Mouse (Mus musculus) NIH3T3 (cell line): ENCODE data around the gene Lmtk2.

ENCODE experiments used
- DNase-seq: peaks from one replicate; pipeline ENCODE4 v3.0.0-alpha.2; 2012; ENCODE audit warnings: low read depth

Lmtk2 gene

GRCm38 (mm10) chr5:144100149-144100935 lies at the start of gene Lmtk2:
Lmtk2 (plus strand) TSS chr5:144100436.
- DNase-seq: peak; percentile 97

DNA sequence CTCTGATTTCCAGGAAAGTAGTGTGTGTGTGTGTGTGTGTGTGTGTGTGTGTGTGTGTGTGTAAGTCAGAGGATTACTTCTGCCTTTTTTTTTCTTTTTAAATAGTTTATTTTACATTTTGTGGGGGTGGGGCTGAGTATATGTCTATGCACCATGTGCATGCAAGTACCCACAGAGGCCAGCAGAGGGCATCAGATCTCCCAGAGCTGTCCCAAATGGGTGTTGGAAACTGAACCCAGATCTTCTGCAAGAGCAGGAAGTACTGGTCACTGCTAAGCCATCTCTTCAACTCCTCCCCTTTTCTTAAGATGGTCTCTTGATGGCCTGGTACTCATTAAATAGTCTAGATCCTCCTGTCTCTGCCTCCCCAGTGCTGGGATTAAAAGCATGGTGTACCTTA lies 49.0 kb upstream of the Lmtk2 start:
- DNase-seq: peak; percentile 27

DNA sequence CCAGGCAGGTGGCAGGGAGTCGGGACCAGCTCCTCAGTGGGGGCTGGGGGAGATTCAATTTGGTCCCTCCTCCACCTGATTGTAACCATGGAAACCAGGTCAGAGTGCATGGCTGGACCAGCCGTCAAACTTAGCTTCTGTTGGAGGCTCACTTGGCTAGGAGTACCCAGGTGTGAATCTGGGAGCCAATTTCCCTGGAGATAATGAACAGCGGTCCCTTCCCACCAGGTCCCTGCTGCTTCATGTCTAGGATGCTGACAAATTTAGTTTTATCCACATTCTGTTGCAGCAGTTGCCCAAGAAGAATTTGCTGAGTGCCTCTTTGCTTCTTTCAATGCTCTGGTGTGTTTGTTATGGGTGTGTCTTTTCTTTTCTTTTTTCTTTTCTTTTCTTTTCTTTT lies 46.8 kb upstream of the Lmtk2 start:
- no peak for DNase-seq

GRCm38 (mm10) chr5:144054340-144054739 lies 45.9 kb upstream of the Lmtk2 start:
- DNase-seq: no peak

DNA sequence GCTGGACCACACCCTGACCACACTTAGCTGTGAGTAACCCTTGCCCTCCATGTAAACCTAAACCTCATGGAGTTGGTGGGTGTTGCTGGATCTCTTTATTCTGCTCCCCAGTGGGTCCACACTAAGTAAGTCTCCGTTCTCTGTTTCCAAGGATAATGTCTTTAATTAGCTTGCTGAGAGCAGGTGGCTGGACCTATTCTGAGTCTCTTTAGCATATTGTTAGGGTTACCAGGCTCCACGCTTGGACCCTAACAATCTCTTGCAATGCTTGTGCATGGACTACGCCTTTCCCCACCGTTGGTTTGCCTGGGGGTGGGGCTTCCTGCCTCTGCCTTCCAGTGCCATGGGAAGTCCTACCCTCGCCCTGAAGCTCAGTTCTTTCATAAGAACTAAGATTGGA lies 36.1 kb upstream of the Lmtk2 start:
- no peak for DNase-seq

- DNase-seq: peak; percentile 8
These were observed 34.2 kb upstream of the Lmtk2 start for GRCm38 (mm10) chr5:144066036-144066435.

DNA sequence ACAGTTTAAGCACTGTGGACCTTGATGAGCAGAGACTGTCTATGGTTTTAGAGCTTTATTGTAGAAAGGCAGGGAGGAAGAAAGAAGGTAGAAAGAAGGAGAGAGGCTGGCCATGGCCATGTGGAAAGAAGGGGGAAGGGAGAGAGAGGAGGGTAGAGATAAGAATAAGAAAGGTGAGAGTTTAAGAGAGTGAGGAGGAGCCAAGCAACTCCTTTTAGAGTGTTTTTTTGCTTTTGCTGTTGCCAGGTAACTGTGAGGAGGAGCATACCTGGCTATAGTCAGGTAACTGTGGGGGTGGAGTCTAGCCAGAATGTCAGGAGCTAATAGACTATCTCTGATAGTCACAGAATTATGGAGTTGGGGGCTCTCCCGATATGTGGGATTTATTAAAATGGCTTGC lies 30.2 kb upstream of the Lmtk2 start:
- no peak for DNase-seq

GRCm38 (mm10) chr5:144071249-144071648 lies 29.0 kb upstream of the Lmtk2 start:
- no peak for DNase-seq

- no peak for DNase-seq
These were observed 22.7 kb upstream of the Lmtk2 start for GRCm38 (mm10) chr5:144077541-144077940.

DNA sequence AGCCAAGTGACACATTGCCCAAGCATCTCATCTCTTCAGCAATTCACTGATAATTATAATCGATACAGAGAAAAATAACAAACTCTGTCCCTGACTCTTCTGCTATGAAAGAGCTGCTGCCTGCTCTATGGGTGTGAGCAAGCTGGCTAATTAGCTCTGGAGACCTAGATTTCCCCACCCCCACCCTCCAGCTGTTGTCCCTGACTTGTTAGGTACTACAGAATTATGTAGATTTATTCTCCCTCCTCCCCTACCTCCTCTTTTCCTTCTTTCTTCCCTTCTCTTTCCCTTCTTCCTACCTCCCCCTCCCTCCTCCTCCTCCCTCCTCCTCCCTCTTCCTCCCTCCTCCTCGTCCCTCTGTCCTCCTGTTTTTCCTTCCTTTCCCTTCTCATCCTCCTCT lies 19.4 kb upstream of the Lmtk2 start:
- DNase-seq: no peak

- DNase-seq: no peak
These were observed 18.2 kb upstream of the Lmtk2 start for GRCm38 (mm10) chr5:144082006-144082405.

DNA sequence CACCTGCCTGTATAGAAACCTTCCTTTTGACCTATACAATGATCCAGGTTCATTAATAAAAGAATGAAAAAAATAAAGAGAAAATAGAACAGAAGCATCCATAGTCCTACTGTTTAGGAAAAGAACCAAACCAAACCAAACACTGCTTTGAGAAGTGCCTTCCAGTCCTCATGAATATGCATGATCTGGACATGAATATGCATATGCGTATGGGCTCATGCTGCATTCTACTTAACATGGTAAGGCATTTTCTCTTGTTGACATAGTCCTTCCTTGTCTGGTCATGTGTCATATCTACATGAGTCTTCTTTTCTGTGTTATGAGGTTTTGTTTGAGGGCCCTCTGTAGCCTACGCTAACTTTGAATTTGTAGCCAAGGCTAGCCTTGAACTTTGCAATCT lies 16.7 kb upstream of the Lmtk2 start:
- DNase-seq: no peak

- DNase-seq: no peak
These were observed 16.0 kb upstream of the Lmtk2 start for GRCm38 (mm10) chr5:144084271-144084670.

DNA sequence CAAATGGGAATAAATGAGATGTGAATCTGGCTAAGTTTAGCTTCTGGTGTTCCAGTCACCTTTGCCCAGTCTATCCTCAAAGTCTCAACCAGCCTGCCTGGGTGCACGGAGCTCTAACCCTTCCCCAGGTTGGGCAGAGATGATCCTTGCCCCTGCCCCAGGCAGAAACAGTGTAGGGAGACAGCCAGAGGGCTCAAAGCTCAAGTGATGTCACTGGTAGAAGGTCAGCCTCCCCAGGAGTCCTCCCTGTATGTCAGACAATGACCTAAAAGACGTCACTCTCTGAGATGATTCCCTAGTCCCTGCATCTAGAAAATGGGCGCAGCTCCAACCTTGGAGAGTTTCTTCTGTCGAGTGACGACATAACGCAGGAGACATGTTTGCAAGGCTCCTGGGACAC lies 14.5 kb upstream of the Lmtk2 start:
- DNase-seq: no peak

- DNase-seq: no peak
These were observed 13.7 kb upstream of the Lmtk2 start for GRCm38 (mm10) chr5:144086494-144086893.

DNA sequence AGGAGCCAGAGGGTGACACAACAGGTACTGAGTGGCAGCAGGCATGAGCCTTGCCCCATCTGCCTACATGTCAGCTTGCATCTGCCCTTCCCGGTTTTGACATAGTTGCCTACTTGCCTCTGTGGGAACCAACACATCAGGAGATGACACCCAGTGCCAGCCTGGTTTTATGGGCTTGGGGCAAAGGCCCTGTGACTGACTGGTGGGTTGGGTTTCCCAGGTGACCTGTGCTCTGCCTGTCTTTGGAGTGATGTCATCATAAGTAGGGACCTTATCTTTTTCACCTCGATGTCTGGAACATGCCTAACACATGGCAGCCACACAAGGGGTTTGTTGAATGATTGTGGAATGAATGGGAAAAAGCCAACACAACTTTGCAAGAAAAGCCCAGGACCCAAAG lies 11.9 kb upstream of the Lmtk2 start:
- DNase-seq: no peak

- no peak for DNase-seq
These were observed 4.7 kb upstream of the Lmtk2 start for GRCm38 (mm10) chr5:144095461-144095970.

- no peak for DNase-seq
These were observed 2.2 kb upstream of the Lmtk2 start for GRCm38 (mm10) chr5:144097902-144098639.

DNA sequence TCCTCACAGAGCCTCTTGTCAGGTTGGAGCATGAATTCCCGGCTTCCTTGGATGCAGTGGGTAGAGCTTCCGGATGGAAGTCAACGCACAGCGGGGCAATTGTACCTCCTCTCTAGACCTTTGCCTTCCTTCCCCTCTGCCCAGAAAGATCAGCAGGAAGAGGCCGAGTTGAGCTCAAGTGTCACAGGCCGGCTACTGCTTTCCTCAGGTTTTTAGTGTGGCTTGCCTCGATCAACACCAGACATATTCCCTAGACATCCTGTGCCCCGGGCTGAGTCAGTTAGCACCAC lies 1.7 kb upstream of the Lmtk2 start:
- DNase-seq: no peak

DNA sequence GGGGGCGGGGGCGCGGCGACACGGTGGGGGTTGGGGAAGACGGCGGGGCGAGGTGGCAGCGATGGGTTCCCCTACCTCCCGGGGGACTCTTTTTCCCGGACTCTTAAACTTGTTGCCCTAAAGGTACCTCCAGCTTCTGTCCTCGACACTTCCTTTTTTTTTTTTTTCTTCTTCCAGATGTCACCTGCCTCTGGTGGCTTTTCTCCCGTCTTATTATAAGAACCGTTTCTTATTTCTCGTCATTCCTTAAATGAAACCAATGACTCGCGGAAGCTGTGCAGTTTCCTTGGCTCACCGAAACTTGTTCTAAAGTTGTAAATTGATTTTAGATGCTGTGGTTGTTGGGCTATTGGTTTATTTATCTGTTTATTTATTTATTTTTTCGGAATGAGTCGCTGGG lies 712 bp downstream of the Lmtk2 start:
- no peak for DNase-seq

- DNase-seq: no peak
These were observed 4.8 kb downstream of the Lmtk2 start for GRCm38 (mm10) chr5:144105070-144105469.

GRCm38 (mm10) chr5:144105471-144106129 lies 5.4 kb downstream of the Lmtk2 start:
- no peak for DNase-seq

GRCm38 (mm10) chr5:144106130-144106510 lies 5.9 kb downstream of the Lmtk2 start:
- DNase-seq: no peak
